Mouse (Mus musculus) testis, postnatal 10 days (tissue): ENCODE data around the gene Fpr2.
"Not testable (repeated sequence)": the region's sequence is repeated elsewhere in the genome, so short reads cannot be mapped to it uniquely, and the experiment has no call there.

Source experiments
- DNase-seq: peaks from one replicate; pipeline ENCODE4 v3.0.0; 2021; ENCODE audit warnings: low spot score

Gene Fpr2

GRCm38 (mm10) chr17:17882672-17883071 lies 5.0 kb upstream of the Fpr2 start:
- DNase-seq: no peak

- DNase-seq: no peak
Observed at GRCm38 (mm10) chr17:17883840-17884239, 3.8 kb upstream of the Fpr2 start, which contains the start of gene Fpr1. Fpr1 (minus strand) TSS chr17:17883940.

- DNase-seq: no peak
Observed at GRCm38 (mm10) chr17:17889732-17890425, 2.3 kb downstream of the Fpr2 start.

- no peak for DNase-seq
Observed at GRCm38 (mm10) chr17:17896039-17896438, 8.4 kb downstream of the Fpr2 start.

- DNase-seq: no peak
Observed at GRCm38 (mm10) chr17:17899268-17899667, 11.6 kb downstream of the Fpr2 start.

- DNase-seq: no peak
Observed at GRCm38 (mm10) chr17:17900768-17901167, 13.1 kb downstream of the Fpr2 start.

GRCm38 (mm10) chr17:17909636-17910421 lies 22.2 kb downstream of the Fpr2 start:
- peak; percentile 84 for DNase-seq

GRCm38 (mm10) chr17:17912618-17913017 lies 25.0 kb downstream of the Fpr2 start:
- DNase-seq: not testable (repeated sequence)

- no peak for DNase-seq
Observed at GRCm38 (mm10) chr17:17917376-17917775, 29.8 kb downstream of the Fpr2 start.

GRCm38 (mm10) chr17:17917782-17918181 lies 30.2 kb downstream of the Fpr2 start:
- DNase-seq: no peak
